Mouse (Mus musculus): ENCODE results near the gene Ap2s1. TPM values are rescaled to one million over a fixed set of nuclear protein-coding genes. Genes with fewer than 3 reads are reported as not detected.
A peak's percentile ranks its signal among the peaks of the same experiment; 100 is the strongest.

Gene Ap2s1
- 255 and 270 TPM in 2 replicates for polyA plus RNA-seq (2014; fragmentation: Nextera tagmentation; extraction: Ambion mirVana)

GRCm38 (mm10) chr7:16738073-16738696, at the start of gene Ap2s1:
Ap2s1 (plus strand) TSS chr7:16738410.
- peak within 1 kb of the TSS; percentile 1; the same call in 1 of the 2 replicates for H3K27ac ChIP-seq (ENCODE audit: low read depth)
- peaks cover 8% of the 10 kb centered on the region for H3K4me1 ChIP-seq (replicated peaks; ENCODE audit: control insufficient read depth, insufficient read depth, low read length)
- H3K4me3 ChIP-seq (ENCODE audit: low read depth, low read length) = peak within 1 kb of the TSS; percentile 75
- H3K27me3 ChIP-seq (replicated peaks; ENCODE audit: control insufficient read depth, insufficient read depth, low read length) = no peaks in the 10 kb centered on the region
- peaks cover 7% of the 10 kb centered on the region; the same call in 1 of the 2 replicates for H3K36me3 ChIP-seq (ENCODE audit: control insufficient read depth, insufficient read depth, low read length)
- peak within 1 kb of the TSS; percentile 72 for H3K9ac ChIP-seq (ENCODE audit: low read length)
- peak within 1 kb of the TSS; percentile 76 for H3K4me2 ChIP-seq (ENCODE audit: low read length)
- no peaks in the 10 kb centered on the region for H3K9me3 ChIP-seq (ENCODE audit: control insufficient read depth, low read length)
- ATAC-seq (replicated peaks; ENCODE audit: low FRiP score, low TSS enrichment, low read depth) (peak; percentile 97), DNase-seq (ENCODE audit: low spot score) (peak; percentile 95)
- under 1% methylated on average over 34 of the region's 34 CpGs for WGBS

GRCm38 (mm10) chr7:16689196-16689595, 49.0 kb upstream of the Ap2s1 start:
- Histone ChIP-seq H3K4me2 (ENCODE audit: low read length) (no peak overlapping the region), H3K4me1 (replicated peaks; ENCODE audit: control insufficient read depth, insufficient read depth, low read length) (no peaks in the 10 kb centered on the region), H3K36me3 (ENCODE audit: control insufficient read depth, insufficient read depth, low read length) (no peaks in the 10 kb centered on the region), H3K27ac (ENCODE audit: low read depth) (no peak overlapping the region), H3K9ac (ENCODE audit: low read length) (no peak overlapping the region), H3K9me3 (ENCODE audit: control insufficient read depth, low read length) (peaks cover 5% of the 10 kb centered on the region; the same call in 1 of the 2 replicates), H3K4me3 (ENCODE audit: low read depth, low read length) (no peak overlapping the region), H3K27me3 (replicated peaks; ENCODE audit: control insufficient read depth, insufficient read depth, low read length) (no peaks in the 10 kb centered on the region)
- ATAC-seq (replicated peaks; ENCODE audit: low FRiP score, low TSS enrichment, low read depth) = no peak
- 69% methylated on average over 5 of the region's 5 CpGs for WGBS
- no peak for DNase-seq (ENCODE audit: low spot score)

- Histone ChIP-seq H3K4me2 (ENCODE audit: low read length) (no peak overlapping the region), H3K4me1 (replicated peaks; ENCODE audit: control insufficient read depth, insufficient read depth, low read length) (no peaks in the 10 kb centered on the region), H3K27ac (ENCODE audit: low read depth) (no peak overlapping the region), H3K4me3 (ENCODE audit: low read depth, low read length) (no peak overlapping the region), H3K36me3 (ENCODE audit: control insufficient read depth, insufficient read depth, low read length) (no peaks in the 10 kb centered on the region), H3K9me3 (ENCODE audit: control insufficient read depth, low read length) (no peaks in the 10 kb centered on the region; the same call in 1 of the 2 replicates), H3K27me3 (replicated peaks; ENCODE audit: control insufficient read depth, insufficient read depth, low read length) (no peaks in the 10 kb centered on the region), H3K9ac (ENCODE audit: low read length) (no peak overlapping the region)
- 30% methylated on average over 3 of the region's 3 CpGs for WGBS
- no peak for DNase-seq (ENCODE audit: low spot score)
- ATAC-seq (replicated peaks; ENCODE audit: low FRiP score, low TSS enrichment, low read depth) = no peak
These were observed 43.2 kb upstream of the Ap2s1 start for GRCm38 (mm10) chr7:16695025-16695424.

- no peaks in the 10 kb centered on the region for H3K9me3 ChIP-seq (ENCODE audit: control insufficient read depth, low read length)
- 50% methylated on average over 2 of the region's 2 CpGs for WGBS
- H3K27me3 ChIP-seq (replicated peaks; ENCODE audit: control insufficient read depth, insufficient read depth, low read length) = no peaks in the 10 kb centered on the region
- no peak overlapping the region for H3K27ac ChIP-seq (ENCODE audit: low read depth)
- no peaks in the 10 kb centered on the region for H3K36me3 ChIP-seq (ENCODE audit: control insufficient read depth, insufficient read depth, low read length)
- H3K4me1 ChIP-seq (replicated peaks; ENCODE audit: control insufficient read depth, insufficient read depth, low read length) = no peaks in the 10 kb centered on the region
- no peak overlapping the region for H3K9ac ChIP-seq (ENCODE audit: low read length)
- DNase-seq (ENCODE audit: low spot score) (no peak), ATAC-seq (replicated peaks; ENCODE audit: low FRiP score, low TSS enrichment, low read depth) (no peak)
- no peak overlapping the region for H3K4me2 ChIP-seq (ENCODE audit: low read length)
- H3K4me3 ChIP-seq (ENCODE audit: low read depth, low read length) = no peak overlapping the region
These were observed 39.2 kb upstream of the Ap2s1 start for GRCm38 (mm10) chr7:16699042-16699441.

- WGBS = 56% methylated on average over 5 of the region's 5 CpGs
- Histone ChIP-seq H3K4me1 (replicated peaks; ENCODE audit: control insufficient read depth, insufficient read depth, low read length) (no peaks in the 10 kb centered on the region), H3K9me3 (ENCODE audit: control insufficient read depth, low read length) (no peaks in the 10 kb centered on the region), H3K4me3 (ENCODE audit: low read depth, low read length) (no peak overlapping the region), H3K36me3 (ENCODE audit: control insufficient read depth, insufficient read depth, low read length) (no peaks in the 10 kb centered on the region), H3K27me3 (replicated peaks; ENCODE audit: control insufficient read depth, insufficient read depth, low read length) (no peaks in the 10 kb centered on the region), H3K9ac (ENCODE audit: low read length) (no peak overlapping the region), H3K4me2 (ENCODE audit: low read length) (no peak overlapping the region), H3K27ac (ENCODE audit: low read depth) (no peak overlapping the region)
- ATAC-seq (replicated peaks; ENCODE audit: low FRiP score, low TSS enrichment, low read depth) (no peak), DNase-seq (ENCODE audit: low spot score) (no peak)
These were observed 37.6 kb upstream of the Ap2s1 start for GRCm38 (mm10) chr7:16700583-16700982.

GRCm38 (mm10) chr7:16706385-16706784, 31.8 kb upstream of the Ap2s1 start:
- no peak overlapping the region for H3K4me2 ChIP-seq (ENCODE audit: low read length)
- no peak overlapping the region for H3K9ac ChIP-seq (ENCODE audit: low read length)
- DNase-seq (ENCODE audit: low spot score) = no peak

GRCm38 (mm10) chr7:16708244-16708643, 30.0 kb upstream of the Ap2s1 start:
- Histone ChIP-seq H3K4me3 (ENCODE audit: low read depth, low read length) (no peak overlapping the region), H3K4me2 (ENCODE audit: low read length) (no peak overlapping the region), H3K36me3 (ENCODE audit: control insufficient read depth, insufficient read depth, low read length) (no peaks in the 10 kb centered on the region), H3K27ac (ENCODE audit: low read depth) (no peak overlapping the region), H3K4me1 (replicated peaks; ENCODE audit: control insufficient read depth, insufficient read depth, low read length) (no peaks in the 10 kb centered on the region), H3K9ac (ENCODE audit: low read length) (no peak overlapping the region), H3K9me3 (ENCODE audit: control insufficient read depth, low read length) (no peaks in the 10 kb centered on the region), H3K27me3 (replicated peaks; ENCODE audit: control insufficient read depth, insufficient read depth, low read length) (no peaks in the 10 kb centered on the region; the same call in 1 of the 2 replicates)
- DNase-seq (ENCODE audit: low spot score) (no peak), ATAC-seq (replicated peaks; ENCODE audit: low FRiP score, low TSS enrichment, low read depth) (no peak)
- 26% methylated on average over 9 of the region's 9 CpGs for WGBS

More at GRCm38 (mm10) chr7:16706385-16706784, 31.8 kb upstream of the Ap2s1 start:
- Histone ChIP-seq H3K9me3 (ENCODE audit: control insufficient read depth, low read length) (no peaks in the 10 kb centered on the region), H3K4me3 (ENCODE audit: low read depth, low read length) (no peak overlapping the region), H3K36me3 (ENCODE audit: control insufficient read depth, insufficient read depth, low read length) (no peaks in the 10 kb centered on the region), H3K27ac (ENCODE audit: low read depth) (no peak overlapping the region), H3K27me3 (replicated peaks; ENCODE audit: control insufficient read depth, insufficient read depth, low read length) (no peaks in the 10 kb centered on the region; the same call in 1 of the 2 replicates), H3K4me1 (replicated peaks; ENCODE audit: control insufficient read depth, insufficient read depth, low read length) (no peaks in the 10 kb centered on the region)
- WGBS = 26% methylated on average over 9 of the region's 9 CpGs
- no peak for ATAC-seq (replicated peaks; ENCODE audit: low FRiP score, low TSS enrichment, low read depth)

- Histone ChIP-seq H3K4me1 (replicated peaks; ENCODE audit: control insufficient read depth, insufficient read depth, low read length) (no peaks in the 10 kb centered on the region), H3K36me3 (ENCODE audit: control insufficient read depth, insufficient read depth, low read length) (no peaks in the 10 kb centered on the region), H3K4me3 (ENCODE audit: low read depth, low read length) (no peak overlapping the region), H3K4me2 (ENCODE audit: low read length) (no peak overlapping the region), H3K27me3 (replicated peaks; ENCODE audit: control insufficient read depth, insufficient read depth, low read length) (no peaks in the 10 kb centered on the region; the same call in 1 of the 2 replicates), H3K27ac (ENCODE audit: low read depth) (no peak overlapping the region), H3K9me3 (ENCODE audit: control insufficient read depth, low read length) (no peaks in the 10 kb centered on the region), H3K9ac (ENCODE audit: low read length) (no peak overlapping the region)
- ATAC-seq (replicated peaks; ENCODE audit: low FRiP score, low TSS enrichment, low read depth) (no peak), DNase-seq (ENCODE audit: low spot score) (no peak)
- WGBS = 78% methylated on average over 5 of the region's 5 CpGs
These were observed 27.6 kb upstream of the Ap2s1 start for GRCm38 (mm10) chr7:16710604-16711003.

Measured in intestine, embryonic 14.5 days (tissue).